Mouse (Mus musculus): ENCODE data around the gene Rem1.

GRCm38 (mm10) chr2:152652901-152653620 is 26.3 kb downstream of the Rem1 start:
- no peak for TF ChIP-seq CTCF (IDR thresholded peaks at IDR 0.05; ENCODE audit: low read depth, low read length)
- TF ChIP-seq GATA1 (IDR thresholded peaks at IDR 0.05; ENCODE audit: borderline replicate concordance, low read length): no peak
- TF ChIP-seq TAL1 (conservative IDR thresholded peaks at IDR 0.05; ENCODE audit: low read depth, low read length): no peak
- no peak for TF ChIP-seq GATA2 (IDR thresholded peaks at IDR 0.05; ENCODE audit: borderline replicate concordance, low read depth, low read length)
- TF ChIP-seq POLR2AphosphoS5 (IDR thresholded peaks at IDR 0.05; ENCODE audit: insufficient replicate concordance, low read depth, low read length): no peak
